Mouse (Mus musculus) neural tube, embryonic 11.5 days (tissue): Measurements from ENCODE around the gene 9530003J23Rik. TPM values are rescaled to one million over a fixed set of nuclear protein-coding genes. Genes with fewer than 3 reads are reported as not detected.

Source experiments
- ATAC-seq: fragments of 200-750 bp; cut with Nextera tagmentation; 2 replicates; pipeline ENCODE4 v1.8.0; 2017; ENCODE audit warnings: moderate number of reproducible peaks, mild to moderate bottlenecking, moderate TSS enrichment, moderate library complexity; ENCODE audit not compliant: insufficient read depth, low FRiP score, low TSS enrichment
- DNase-seq: peaks from one replicate; pipeline ENCODE4 v3.0.0-alpha.2; 2015; ENCODE audit warnings: low spot score
- H3K27ac ChIP-seq: fragments of 300-500 bp; sonication (generic); 2 replicates; pipeline ENCODE4 v1.5.1; 2014; ENCODE audit warnings: low read depth, mild to moderate bottlenecking, low read length
- H3K27me3 ChIP-seq: fragments of 300-500 bp; sonication (generic); 2 replicates; pipeline ENCODE4 v1.6.1; 2014; ENCODE audit warnings: mild to moderate bottlenecking, low read length, mixed read lengths; ENCODE audit not compliant: control insufficient read depth, insufficient read depth
- H3K36me3 ChIP-seq: fragments of 300-500 bp; sonication (generic); 2 replicates; pipeline ENCODE4 v1.6.1; 2014; ENCODE audit warnings: mild to moderate bottlenecking, low read length, moderate library complexity, mixed read lengths; ENCODE audit not compliant: control insufficient read depth, insufficient read depth
- H3K4me1 ChIP-seq: fragments of 300-500 bp; sonication (generic); 2 replicates; pipeline ENCODE4 v1.6.1; 2014; ENCODE audit warnings: low read length, mixed read lengths; ENCODE audit not compliant: control insufficient read depth, insufficient read depth
- H3K4me2 ChIP-seq: fragments of 300-500 bp; sonication (generic); 2 replicates; pipeline ENCODE4 v1.6.1; 2014; ENCODE audit warnings: low read depth, mild to moderate bottlenecking, moderate library complexity
- H3K4me3 ChIP-seq: fragments of 300-500 bp; sonication (generic); 2 replicates; pipeline ENCODE4 v1.5.1; 2014; ENCODE audit warnings: low read depth, low read length
- H3K9ac ChIP-seq: fragments of 300-500 bp; sonication (generic); 2 replicates; pipeline ENCODE4 v1.6.1; 2014; ENCODE audit warnings: mild to moderate bottlenecking, low read length
- H3K9me3 ChIP-seq: fragments of 300-500 bp; sonication (generic); 2 replicates; pipeline ENCODE4 v1.6.1; 2016; ENCODE audit warnings: low read length; ENCODE audit not compliant: control insufficient read depth
- WGBS: fragments of 180-500 bp; shearing (Covaris S2); extraction: QIAGEN DNeasy Blood & Tissue Kit; methylation state at CpG from one replicate; pipeline ENCODE4 v1.1.7; 2014; 5-methylcytosine and 5-hydroxymethylcytosine counted together
- polyA plus RNA-seq: library from polyadenylated mRNA; unstranded; fragments of >200 nt; fragmentation: Nextera tagmentation; extraction: Ambion mirVana; gene quantifications from 2 replicates; pipeline ENCODE4 v1.2.1, GENCODE M21; 2014

9530003J23Rik gene
- polyA plus RNA-seq, 1 experiment from 2014 or later = not detected

DNA sequence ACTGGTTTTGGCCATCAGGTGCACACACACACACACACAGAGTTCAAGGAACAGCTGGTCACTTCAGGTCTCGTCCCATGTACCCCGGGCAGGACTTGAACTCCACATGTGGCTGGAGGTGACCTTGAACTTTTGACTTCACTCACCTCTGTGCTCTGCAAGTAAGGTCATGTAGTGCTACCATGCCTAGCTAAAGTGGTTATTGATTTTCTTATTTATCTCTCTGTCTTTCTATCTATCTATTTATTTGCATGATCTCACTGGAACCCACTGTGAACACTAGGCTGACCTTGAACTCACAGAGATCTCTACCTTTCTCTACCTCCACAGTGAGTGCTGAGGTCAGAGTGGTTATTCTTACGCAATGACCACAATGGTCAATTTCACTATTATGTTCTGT, 32.4 kb downstream of the 9530003J23Rik start:
- Histone ChIP-seq H3K4me3 (no peak overlapping the region), H3K9me3 (no peaks in the 10 kb centered on the region), H3K27me3 (no peaks in the 10 kb centered on the region), H3K4me1 (no peaks in the 10 kb centered on the region), H3K4me2 (no peak overlapping the region), H3K27ac (no peak overlapping the region), H3K9ac (no peak overlapping the region), H3K36me3 (no peaks in the 10 kb centered on the region)
- ATAC-seq = no peak
- WGBS = 86% methylated on average over 3 of the region's 3 CpGs
- no peak for DNase-seq

DNA sequence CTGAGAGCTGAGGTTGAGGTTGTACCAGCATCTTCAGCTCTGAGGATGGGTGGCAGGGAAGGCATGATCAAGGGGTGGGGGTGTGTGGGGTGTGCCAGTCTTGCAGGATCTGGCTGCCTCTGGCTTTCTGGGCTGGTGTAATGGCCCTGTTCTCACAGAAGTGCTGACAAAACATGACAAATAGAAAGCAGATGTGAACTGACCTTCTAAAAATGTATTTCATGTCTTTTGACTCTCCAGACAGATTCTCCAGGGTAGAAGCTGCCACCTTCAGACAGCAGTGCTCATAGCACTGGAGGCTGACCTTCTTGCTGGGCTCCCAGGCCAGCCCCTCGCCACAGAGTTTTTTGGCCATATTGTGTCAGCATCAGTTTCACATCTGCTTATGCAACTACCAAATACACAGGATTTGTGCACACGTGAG, 34.9 kb downstream of the 9530003J23Rik start:
- H3K36me3 ChIP-seq = no peaks in the 10 kb centered on the region
- 77% methylated on average over 2 of the region's 2 CpGs for WGBS

DNA sequence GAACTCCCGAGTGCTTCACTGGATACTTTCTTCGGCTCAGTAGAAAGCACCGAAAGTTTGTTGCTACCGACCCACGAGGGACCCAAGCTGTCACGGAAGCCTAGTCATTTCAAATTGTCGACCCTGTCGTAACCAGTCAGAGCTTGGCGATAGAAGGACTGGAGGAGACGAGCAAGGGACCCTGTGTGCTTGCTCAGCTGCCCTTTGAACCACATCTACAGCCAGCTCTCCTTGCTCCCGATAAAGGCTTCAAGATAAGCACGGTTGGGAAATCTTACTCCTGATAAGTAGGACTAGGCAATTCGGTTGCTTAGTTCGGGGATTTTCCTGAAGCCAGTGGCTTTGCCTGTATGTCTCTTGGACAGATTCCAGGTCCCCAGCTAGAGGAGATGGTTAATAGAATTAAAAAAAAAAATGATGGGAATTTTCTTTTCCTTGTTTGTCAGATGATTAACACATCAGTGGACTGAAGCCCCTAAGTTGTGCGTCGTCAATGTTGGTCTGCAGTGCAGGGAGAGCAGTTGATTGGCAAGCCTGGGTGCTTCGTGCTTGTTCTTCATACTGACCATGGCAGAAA, 35.4 kb downstream of the 9530003J23Rik start:
- Histone ChIP-seq H3K9ac (no peak overlapping the region), H3K4me1 (no peaks in the 10 kb centered on the region), H3K4me2 (no peak overlapping the region), H3K9me3 (no peaks in the 10 kb centered on the region), H3K27ac (no peak overlapping the region), H3K4me3 (no peak overlapping the region), H3K36me3 (no peaks in the 10 kb centered on the region), H3K27me3 (no peaks in the 10 kb centered on the region)
- no peak for DNase-seq
- WGBS = 81% methylated on average over 17 of the region's 17 CpGs
- ATAC-seq = no peak

More for the DNA sequence above, 34.9 kb downstream of the 9530003J23Rik start:
- no peaks in the 10 kb centered on the region for H3K4me1 ChIP-seq
- no peak overlapping the region for H3K4me3 ChIP-seq
- H3K9ac ChIP-seq = no peak overlapping the region
- DNase-seq (no peak), ATAC-seq (no peak)
- H3K27ac ChIP-seq = no peak overlapping the region
- no peaks in the 10 kb centered on the region for H3K9me3 ChIP-seq
- H3K4me2 ChIP-seq = no peak overlapping the region
- H3K27me3 ChIP-seq = no peaks in the 10 kb centered on the region

DNA sequence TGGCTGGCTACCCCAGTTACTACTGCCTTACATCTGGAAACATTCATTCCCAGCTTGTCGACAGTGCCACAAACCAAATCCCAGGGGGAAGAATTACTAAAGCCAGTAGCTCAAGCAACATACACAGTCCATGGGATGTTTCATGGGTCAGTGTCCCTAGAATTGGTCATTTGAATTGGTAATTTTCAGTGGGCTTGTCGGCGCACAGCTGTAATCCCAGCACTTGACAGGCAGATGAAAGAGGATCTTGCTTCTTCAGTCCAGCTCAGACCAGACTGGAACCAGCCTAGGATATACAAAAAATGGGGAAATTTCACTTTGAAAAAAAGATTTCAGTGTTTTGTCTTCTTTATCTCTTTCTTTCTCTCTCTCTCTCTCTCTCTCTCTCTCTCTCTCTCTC, 38.8 kb downstream of the 9530003J23Rik start:
- 58% methylated on average over 3 of the region's 3 CpGs for WGBS
- no peaks in the 10 kb centered on the region for H3K9me3 ChIP-seq
- no peak overlapping the region for H3K9ac ChIP-seq
- no peaks in the 10 kb centered on the region for H3K27me3 ChIP-seq
- H3K4me1 ChIP-seq = no peaks in the 10 kb centered on the region
- H3K36me3 ChIP-seq = no peaks in the 10 kb centered on the region
- H3K4me2 ChIP-seq = no peak overlapping the region
- no peak for DNase-seq
- ATAC-seq = no peak
- H3K27ac ChIP-seq = no peak overlapping the region
- no peak overlapping the region for H3K4me3 ChIP-seq

DNA sequence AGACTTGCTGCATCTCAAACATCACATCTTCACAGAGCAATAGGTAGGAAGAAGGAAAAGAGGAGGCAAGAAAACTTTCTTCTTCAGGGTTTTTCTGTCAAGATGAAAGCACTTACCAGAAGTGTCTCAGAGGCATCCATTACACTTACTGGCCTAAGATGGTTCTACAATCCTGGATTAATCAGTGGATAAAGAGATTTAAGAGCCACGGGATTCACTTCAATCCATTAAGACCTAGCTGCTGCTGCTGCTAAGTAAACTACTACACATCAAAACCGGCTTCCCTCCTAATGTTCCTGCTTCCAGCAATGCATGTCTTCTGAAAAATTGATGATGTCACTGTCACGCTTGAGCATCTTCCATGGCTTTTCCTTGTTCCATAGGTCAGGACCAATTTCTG, 41.8 kb downstream of the 9530003J23Rik start:
- Histone ChIP-seq H3K27ac (no peak overlapping the region), H3K36me3 (no peaks in the 10 kb centered on the region), H3K9me3 (no peaks in the 10 kb centered on the region), H3K4me2 (no peak overlapping the region), H3K9ac (no peak overlapping the region), H3K27me3 (no peaks in the 10 kb centered on the region), H3K4me1 (no peaks in the 10 kb centered on the region), H3K4me3 (no peak overlapping the region)
- DNase-seq (no peak), ATAC-seq (no peak)
- 88% methylated on average over 3 of the region's 3 CpGs for WGBS

DNA sequence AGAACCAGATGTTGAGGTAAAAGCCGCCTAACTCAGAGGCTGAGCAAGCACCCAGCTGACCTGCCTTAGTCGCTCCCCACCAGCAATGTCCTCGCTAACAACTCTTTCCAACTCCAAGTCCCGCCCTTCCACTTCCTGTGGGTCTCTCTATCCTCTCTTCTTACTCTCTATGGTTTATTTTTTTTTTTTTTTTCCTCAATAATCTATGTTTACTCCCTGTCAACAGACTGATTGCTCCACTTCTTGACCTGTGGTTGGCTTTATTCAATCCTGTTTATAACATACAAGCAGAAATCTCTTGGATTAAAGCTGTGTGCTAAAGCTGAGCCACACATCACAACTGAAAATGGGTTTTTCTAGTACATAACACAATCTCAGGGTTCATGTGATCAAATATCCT, 42.8 kb downstream of the 9530003J23Rik start:
- H3K4me1 ChIP-seq = no peaks in the 10 kb centered on the region
- H3K36me3 ChIP-seq = no peaks in the 10 kb centered on the region
- no peaks in the 10 kb centered on the region for H3K27me3 ChIP-seq
- no peak overlapping the region for H3K9ac ChIP-seq
- no peak for DNase-seq
- H3K27ac ChIP-seq = no peak overlapping the region
- no peak for ATAC-seq
- H3K9me3 ChIP-seq = no peaks in the 10 kb centered on the region
- H3K4me2 ChIP-seq = no peak overlapping the region
- WGBS = 93% methylated on average over 4 of the region's 4 CpGs
- no peak overlapping the region for H3K4me3 ChIP-seq

DNA sequence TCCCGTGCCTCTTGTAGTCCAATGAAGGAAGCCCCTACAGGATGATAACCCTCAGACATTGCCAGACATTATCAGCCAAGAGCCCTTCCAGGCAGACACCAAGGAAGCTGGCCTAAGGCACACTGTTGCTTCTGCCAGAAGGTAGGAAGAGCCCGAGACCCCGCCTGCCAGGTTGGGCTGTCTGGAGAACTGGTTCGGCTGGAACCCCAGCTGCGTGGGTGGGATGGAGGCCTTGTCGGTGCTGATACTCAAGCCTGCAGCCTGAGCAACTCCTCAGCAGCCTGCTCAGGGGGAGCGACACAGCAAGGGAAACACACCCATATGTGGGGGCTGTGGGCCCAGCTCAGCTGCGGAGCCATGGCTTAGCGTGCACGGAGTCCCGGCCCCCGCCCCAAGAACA, 43.5 kb downstream of the 9530003J23Rik start:
- Histone ChIP-seq H3K4me2 (no peak overlapping the region), H3K27ac (no peak overlapping the region), H3K36me3 (no peaks in the 10 kb centered on the region), H3K9ac (no peak overlapping the region), H3K4me1 (no peaks in the 10 kb centered on the region), H3K27me3 (no peaks in the 10 kb centered on the region), H3K4me3 (no peak overlapping the region), H3K9me3 (no peaks in the 10 kb centered on the region)
- ATAC-seq (no peak), DNase-seq (no peak)
- 92% methylated on average over 12 of the region's 12 CpGs for WGBS

DNA sequence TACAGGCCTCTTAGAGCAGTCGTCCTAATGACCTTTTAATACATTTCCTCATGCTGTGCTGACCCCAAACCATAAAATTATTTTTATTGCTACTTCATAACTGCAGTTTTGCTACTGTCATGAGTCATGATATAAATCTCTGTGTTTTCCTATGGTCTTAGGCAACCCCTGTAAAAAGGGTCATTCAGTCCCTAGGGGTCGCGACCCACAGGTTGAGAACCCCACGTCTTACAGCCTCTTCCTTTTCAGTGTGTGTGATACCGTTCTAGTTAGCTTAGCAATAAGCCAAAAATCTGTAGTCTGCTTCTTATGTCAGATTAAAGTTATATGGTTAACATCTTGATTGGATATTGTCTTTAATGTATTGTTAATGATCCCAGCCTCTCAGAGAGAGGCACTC, 45.1 kb downstream of the 9530003J23Rik start:
- no peaks in the 10 kb centered on the region for H3K9me3 ChIP-seq
- no peaks in the 10 kb centered on the region for H3K27me3 ChIP-seq
- H3K4me1 ChIP-seq = no peaks in the 10 kb centered on the region
- H3K36me3 ChIP-seq = no peaks in the 10 kb centered on the region
- H3K4me3 ChIP-seq = no peak overlapping the region
- DNase-seq (no peak), ATAC-seq (no peak)
- no peak overlapping the region for H3K27ac ChIP-seq
- 76% methylated on average over 5 of the region's 5 CpGs for WGBS
- no peak overlapping the region for H3K4me2 ChIP-seq
- no peak overlapping the region for H3K9ac ChIP-seq

DNA sequence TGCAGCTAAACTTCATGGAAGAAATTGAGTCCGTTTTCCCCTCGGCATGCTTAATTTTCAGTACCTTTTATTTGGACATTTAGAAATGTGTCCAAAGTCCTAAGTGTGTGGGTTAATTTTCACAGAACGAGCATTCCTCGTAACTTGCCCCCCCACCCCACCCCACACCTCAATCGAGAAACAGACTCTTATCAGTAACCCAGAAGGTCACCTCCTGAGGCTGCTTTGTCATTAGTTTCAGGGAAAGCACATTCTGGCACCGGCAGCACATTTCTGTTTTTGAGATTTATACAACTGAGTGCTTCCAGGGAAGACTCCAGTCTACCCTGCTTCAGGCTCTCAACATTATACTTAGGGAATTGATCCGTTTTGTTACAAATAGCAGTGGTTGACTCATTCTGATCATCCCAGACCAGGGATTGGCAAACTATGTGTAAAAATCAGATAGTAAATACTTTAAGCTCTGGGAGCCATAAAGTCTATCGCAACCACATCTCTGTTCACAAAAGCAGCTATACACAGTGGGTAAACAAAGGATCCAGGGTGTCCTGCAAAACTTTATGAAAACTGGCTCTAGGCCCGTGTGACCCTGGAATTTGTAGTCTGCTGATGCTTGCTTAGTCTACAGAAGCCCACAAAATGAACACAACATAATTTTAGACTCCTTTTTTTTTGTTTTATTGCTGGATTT, 53.0 kb downstream of the 9530003J23Rik start:
- H3K36me3 ChIP-seq = no peaks in the 10 kb centered on the region
- H3K9ac ChIP-seq = no peak overlapping the region
- DNase-seq (no peak), ATAC-seq (no peak)
- no peak overlapping the region for H3K4me2 ChIP-seq
- 85% methylated on average over 9 of the region's 9 CpGs for WGBS
- H3K4me1 ChIP-seq = no peaks in the 10 kb centered on the region
- no peaks in the 10 kb centered on the region for H3K27me3 ChIP-seq
- H3K4me3 ChIP-seq = no peak overlapping the region
- H3K9me3 ChIP-seq = no peaks in the 10 kb centered on the region
- H3K27ac ChIP-seq = no peak overlapping the region
